Mouse (Mus musculus): ENCODE results near the gene Zc3hc1. TPM values are rescaled to one million over a fixed set of nuclear protein-coding genes. Genes with fewer than 3 reads are reported as not detected.
A peak's percentile ranks its signal among the peaks of the same experiment; 100 is the strongest.
"Not testable (repeated sequence)": the region's sequence is repeated elsewhere in the genome, so short reads cannot be mapped to it uniquely, and the experiment has no call there.

The Zc3hc1 gene
- total RNA-seq (2021) = 10 to 100 TPM; 24.9 to 26.3 TPM

DNA sequence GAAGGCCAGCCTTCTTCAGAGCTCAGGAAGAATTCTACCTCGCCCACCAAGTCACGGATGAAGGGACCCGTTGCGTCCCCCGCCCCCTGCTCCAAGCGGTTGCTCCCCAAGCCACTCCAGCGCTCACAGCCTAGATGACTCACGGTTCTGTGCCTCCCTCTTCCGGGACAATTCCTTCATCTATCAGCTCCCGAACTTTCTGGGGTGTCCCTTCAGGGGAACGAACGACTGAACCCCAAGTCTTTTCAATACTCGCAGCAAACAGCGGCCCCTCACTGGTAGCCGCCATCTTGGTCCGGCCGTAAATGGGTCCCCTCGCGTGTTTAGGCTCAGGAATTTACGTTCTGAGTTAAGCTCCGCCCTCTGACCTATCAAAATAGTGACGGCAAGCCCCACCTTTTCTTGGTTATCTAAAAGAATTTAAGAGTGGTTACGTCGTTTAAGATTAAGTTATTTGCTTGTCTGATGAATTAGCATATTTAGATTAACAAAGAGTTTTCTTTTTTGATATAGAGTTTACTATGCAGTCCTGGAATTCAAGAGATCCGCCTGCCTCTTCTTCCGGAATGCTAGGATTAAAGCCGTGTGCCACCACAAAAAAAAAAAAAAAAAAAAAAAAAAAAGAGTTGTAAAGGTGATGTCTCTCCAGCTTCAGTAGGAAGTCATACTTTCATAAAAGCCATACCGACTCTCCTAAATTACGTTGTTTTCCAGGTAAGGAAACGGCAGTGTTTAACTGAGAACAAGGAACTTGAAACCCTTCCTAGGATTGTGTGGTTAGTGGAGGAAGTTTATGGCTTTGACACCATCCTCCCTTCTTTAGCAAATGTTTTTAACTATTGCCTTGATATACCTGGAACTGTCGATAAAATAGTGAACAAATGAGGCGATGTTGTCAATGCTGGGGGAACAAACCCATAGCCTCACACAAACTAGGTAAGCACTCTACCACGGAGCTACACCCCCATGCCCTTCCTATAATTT is at the start of gene Zc3hc1:
Gene Zc3hc1, minus strand, starts transcription at position 315 of the 984 bp plus-strand sequence.
- DNase-seq (ENCODE audit: low spot score in 2 of 2) = peak; percentile 74 to 76
- intact Hi-C loops (cut with DNase I) = no loop called here

DNA sequence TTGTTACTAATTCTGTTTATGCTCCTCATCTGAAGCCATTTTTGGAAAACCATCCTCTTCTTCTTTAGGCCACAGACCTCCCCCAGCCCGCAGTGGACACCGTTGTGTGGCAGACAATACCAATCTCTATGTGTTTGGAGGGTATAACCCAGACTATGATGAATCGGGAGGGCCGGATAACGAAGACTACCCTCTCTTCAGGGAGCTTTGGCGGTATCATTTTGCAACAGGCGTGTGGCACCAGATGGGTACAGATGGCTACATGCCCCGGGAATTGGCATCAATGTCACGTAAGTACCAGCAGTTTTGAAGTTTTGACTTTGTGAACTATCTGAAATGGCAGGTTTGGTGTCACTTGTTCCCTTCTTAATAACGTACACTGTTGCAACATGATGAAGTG is 48.7 kb upstream of the Zc3hc1 start:
- intact Hi-C loops (cut with DNase I) = no loop called here
- no peak for DNase-seq (ENCODE audit: low spot score in 2 of 2)

DNA sequence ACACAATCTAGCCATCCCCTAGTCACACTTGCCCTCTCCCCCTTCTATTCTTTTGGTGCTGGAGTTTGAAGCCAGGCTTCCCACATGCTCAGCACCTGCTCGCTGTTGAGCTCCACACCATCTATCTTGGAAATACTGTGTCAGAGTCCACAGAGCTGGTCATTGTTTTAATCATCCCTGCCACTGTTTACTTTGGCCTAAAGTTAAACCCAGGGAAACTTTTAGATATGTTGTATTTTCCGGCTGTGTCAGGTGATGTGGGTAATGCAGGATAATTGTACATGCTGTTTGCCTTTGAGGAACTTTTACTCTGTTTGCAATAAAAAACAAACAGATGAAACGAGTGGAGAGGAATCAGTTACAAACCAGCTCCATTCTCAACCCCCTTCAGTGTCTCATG is 46.2 kb upstream of the Zc3hc1 start:
- intact Hi-C loops (cut with DNase I) = no loop called here
- DNase-seq (ENCODE audit: low spot score in 2 of 2) = no peak

DNA sequence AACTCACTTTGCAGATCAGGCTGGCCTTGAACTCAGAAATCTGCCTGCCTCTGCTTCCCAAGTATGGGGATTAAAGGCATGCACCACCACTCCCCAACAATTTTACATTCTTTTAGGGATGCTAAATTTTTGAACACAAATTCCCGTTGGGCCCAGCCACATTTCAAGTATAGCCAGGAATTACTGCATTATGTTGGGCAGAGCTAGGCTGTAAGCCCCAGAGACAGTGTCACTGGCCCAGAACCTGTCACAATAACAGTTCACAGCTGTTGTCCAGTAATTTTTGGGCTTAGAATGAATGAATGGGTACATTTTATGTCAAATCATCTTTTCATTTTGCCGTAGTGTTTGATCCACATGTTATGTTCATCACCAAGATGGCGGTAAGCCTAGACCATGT is 45.6 kb upstream of the Zc3hc1 start:
- intact Hi-C loops (cut with DNase I) = no loop called here
- DNase-seq (ENCODE audit: low spot score in 2 of 2) = no peak

DNA sequence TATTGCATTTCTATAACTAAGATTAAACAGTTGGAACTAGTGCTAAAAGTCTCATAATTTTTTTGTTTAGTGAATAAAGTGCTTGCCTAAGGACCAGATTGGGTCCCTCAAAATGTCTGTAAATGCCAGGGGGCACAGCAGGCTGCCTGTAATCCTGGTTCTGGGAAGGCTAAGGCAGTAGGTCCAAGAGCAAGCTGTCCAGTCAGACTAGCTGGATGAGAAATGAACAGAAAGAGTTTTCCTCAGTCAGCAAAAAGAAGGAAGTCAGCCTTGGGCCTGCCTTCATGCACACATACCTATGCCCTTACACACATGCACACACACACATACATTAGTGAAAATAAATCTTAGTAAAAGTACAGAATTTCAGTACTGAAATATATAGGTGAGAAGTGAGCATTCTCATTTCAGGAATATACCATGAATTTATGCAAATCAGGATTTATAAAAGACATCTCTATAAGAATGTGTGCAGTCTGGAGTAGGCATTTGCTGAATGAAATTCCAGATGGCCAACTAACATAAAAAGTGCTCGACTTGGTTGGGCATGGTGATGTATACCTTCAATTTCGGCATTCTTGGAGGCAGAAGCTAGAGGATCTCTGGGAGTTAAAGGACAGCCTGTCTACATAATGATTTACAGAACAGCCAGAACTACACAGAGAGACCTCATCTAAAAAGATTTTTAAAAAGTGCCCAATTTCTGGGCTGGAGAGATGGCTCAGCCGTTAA is 41.8 kb upstream of the Zc3hc1 start:
- DNase-seq (ENCODE audit: low spot score in 2 of 2) = no peak
- intact Hi-C loops (cut with DNase I) = no loop called here

DNA sequence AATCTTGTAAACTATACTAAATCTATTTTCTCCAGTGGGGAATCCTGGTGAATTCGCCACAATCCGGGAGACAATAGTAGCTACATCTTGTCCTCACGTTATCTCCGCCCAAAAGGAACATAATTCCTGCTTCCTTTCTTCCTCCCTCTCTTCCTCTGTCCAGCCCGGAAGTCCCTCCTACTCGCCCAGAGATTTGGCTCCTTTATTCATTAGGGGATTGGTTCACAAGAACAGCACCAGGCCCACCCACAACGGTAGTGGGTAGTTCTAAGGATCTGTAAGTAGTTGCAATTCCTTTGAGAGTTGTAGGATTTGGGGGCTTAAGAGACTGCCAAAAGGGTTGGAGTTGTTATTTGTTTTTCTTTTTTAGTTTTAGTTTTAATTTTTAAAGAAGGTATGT is 26.0 kb upstream of the Zc3hc1 start:
- DNase-seq (ENCODE audit: low spot score in 2 of 2) = no peak
- intact Hi-C loops (cut with DNase I) = no loop called here

DNA sequence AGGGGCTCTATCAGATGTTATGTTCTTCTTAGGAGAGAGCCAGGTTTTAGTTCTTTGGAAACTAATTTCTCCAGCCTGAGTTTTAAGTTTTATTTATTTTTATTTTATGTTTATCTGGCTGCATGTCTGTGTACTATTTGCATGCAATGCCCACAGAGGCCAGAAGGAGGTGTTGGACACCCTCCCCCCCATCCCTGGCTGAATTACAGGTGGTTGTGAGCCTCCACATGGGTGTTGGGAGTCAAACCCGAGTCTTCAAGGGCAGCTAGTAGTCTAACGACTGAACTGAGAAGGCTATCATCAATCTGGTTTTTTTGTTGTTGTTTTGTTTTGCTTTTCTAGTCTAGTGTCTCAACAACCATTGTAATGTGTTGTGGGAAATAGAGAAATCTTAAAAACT is 25.3 kb upstream of the Zc3hc1 start:
- intact Hi-C loops (cut with DNase I) = no loop called here

DNA sequence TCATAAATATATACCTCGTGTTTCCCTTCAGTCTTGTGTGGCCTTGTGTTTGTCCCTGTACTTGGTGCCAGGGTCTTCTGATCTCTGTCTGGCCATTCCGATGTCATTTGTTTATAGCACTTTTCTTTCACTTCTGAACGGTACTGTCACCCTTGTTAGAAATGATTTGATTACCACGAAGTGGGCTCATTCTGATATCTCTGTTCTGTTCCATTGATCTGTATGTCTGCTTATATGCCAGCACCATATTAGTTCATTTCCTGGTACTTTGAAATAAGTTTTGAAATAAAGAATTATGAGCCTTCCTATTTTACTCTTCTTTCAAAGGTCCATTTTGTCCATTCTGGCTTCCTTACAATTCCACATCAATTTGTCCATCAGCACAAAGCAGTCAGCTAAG is 20.5 kb upstream of the Zc3hc1 start:
- DNase-seq (ENCODE audit: low spot score in 2 of 2) = no peak
- intact Hi-C loops (cut with DNase I) = no loop called here

More for the DNA sequence above, 25.3 kb upstream of the Zc3hc1 start:
- DNase-seq (ENCODE audit: low spot score in 2 of 2) = no peak

DNA sequence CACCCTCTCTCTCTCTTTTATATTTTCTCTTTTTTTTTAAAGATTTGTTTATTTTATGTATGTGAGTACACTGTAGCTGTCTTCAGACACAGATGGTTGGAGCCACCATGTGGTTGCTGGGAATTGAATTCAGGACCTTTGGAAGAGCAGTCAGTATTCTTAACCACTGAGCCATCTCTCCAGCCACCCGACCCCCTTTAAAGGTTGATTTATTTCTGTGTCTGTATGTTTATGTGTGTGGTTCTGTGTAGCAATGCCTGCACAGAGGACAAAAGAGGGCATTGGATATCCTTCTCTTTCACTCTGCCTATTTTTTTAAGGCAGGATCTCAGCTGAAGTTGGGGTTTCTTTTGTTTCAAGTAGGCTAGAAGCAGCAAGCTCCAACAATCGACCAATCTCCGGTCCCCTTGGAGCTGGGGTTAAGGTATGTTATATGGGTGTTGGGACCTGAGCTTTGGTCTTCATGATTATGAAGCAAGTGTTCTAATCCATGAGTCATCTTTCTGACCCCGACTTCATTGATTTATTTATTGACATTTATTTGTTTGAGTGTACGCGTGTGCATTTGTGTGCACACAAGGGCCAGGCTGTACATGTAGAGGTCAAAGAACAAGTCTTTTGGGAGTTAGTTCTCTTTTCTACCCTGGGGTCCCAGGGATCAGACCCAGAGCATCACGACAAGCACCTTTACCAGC is 18.7 kb upstream of the Zc3hc1 start:
- intact Hi-C loops (cut with DNase I) = loop anchor here (10.0 kb wide), 1 partner anchor 485 kb away; the partner anchor contains the start of gene Copg2
- DNase-seq (ENCODE audit: low spot score in 2 of 2) = no peak

DNA sequence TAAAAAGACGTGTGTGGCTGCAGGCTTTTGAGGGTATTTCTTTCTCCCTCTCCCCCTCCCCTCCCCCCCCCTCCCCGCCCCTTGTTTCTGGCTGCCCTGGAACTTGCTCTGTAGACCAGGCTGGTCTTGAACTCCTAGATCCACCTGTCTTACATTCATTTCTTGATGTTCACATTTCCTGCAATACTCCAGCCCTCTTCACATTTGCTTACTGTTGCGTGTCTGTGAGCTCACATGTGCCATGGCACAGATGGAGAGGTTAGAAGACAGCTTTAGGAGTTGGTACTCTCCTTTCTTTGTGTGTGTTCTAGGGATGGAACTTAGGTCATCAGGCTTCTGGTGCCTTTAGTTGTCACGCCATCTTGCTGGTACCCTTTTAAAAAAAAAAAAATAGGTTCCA is 17.4 kb upstream of the Zc3hc1 start:
- intact Hi-C loops (cut with DNase I) = loop anchor here (10.0 kb wide), 1 partner anchor 487 kb away; the partner anchor contains the start of gene Copg2
- DNase-seq (ENCODE audit: low spot score in 2 of 2) = no peak

DNA sequence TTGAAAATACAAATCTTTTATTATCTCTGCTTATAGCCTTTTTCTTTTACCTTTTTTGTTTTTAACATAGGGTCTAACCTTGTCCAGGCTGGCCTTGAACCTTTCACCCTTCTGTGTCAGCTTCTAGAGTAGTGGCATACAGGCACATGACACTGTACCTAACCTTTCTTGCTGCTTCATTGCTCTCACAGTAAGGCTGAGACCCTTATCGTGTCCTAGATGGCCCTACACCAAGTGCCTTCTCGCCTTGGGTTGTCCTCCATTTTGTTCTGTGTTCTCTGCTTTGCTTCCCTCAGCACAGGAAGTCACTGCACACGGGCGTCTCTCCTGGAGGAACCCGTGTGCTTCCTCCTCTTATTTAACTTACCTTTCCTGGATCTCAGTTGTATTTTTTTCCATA is 13.8 kb upstream of the Zc3hc1 start:
- intact Hi-C loops (cut with DNase I) = loop anchor here (5.0 to 10.0 kb wide), 2 partner anchors 490 to 628 kb away; partner anchors contain the start of gene Copg2
- DNase-seq (ENCODE audit: low spot score in 2 of 2) = no peak

DNA sequence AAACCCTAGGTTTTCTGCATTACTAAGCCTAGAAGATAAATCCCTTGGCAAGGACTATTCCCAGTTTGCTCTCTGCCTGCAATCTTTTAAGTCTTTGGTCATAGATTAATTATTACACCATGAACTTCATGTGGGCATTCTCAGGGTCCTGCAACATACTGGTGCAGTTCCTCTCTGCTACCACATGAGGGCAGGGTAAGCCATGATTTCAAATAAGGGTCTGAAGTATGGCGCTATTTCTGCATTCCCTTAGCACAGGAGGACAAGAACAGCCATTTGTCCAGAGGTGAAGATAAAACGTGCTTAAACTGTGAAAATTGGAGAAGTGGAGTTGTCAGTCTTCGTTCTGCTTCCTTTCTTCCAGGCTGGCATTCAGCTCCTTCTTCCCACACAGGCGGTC is 12.6 kb upstream of the Zc3hc1 start:
- peak; percentile 54 to 57 for DNase-seq (ENCODE audit: low spot score in 2 of 2)
- intact Hi-C loops (cut with DNase I) = loop anchor here (2.0 to 10.0 kb wide), 5 partner anchors 57 to 629 kb away; partner anchors contain the start of gene Copg2

DNA sequence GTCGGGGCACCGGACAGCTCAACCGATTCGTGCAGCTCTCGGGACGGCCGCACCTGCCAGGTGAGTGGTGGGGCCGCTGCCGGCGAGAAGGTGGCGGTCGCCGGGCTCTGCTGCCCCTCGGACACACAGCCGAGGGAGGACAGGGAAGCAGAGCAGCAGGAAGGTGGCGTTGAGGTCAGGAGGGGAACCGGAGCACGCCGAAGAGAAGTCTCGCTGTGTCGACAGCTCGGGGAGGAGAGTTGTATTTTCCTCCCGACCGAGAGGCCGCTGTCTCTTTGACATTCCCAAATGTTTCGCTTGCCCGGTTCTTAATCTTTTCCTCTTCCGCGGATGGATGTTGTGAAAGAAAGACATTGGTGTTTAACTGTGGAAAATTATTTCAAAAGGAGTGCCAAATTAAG is 11.3 kb upstream of the Zc3hc1 start:
- intact Hi-C loops (cut with DNase I) = loop anchor here (2.0 to 10.0 kb wide), 5 partner anchors 59 to 630 kb away; partner anchors contain the start of gene Copg2
- DNase-seq (ENCODE audit: low spot score in 2 of 2) = no peak

DNA sequence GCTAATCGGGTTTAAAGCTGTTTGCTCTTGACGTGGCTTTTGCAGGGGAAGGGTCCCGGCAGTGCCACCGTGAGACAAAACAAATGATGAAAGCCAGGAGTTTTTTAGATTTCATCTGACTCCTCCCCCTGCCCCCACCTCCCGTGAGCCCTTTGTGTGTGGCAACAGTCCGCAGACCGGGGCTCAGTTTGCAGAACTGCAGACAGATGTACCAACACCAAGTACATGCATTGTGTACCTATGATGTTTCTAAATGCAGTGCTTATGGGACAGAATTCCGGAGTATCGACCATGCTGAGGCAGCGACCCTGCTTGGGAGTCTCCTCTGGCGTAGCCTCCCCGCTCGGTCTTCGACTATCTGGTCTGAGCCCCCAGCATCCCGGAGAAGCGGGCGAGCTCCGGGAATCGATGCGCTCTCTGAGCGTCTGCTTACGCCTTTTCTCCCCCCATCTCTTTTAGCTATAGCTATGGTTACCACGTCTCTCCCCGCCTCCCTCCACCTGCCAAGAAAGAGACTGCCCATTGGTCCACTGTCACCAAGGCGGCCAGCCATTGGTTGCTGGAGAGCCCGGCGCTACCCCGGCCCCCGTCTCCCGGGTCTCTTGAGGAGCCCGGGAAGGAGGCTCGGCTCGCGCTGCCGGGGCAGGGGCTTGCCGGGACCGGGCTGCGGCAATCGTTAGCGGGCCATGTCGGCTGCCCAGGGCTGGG is 10.6 kb upstream of the Zc3hc1 start, which contains the start of gene Klhdc10:
Gene Klhdc10, plus strand, starts transcription at position 561 of the 708 bp plus-strand sequence.
- intact Hi-C loops (cut with DNase I) = loop anchor here (2.0 to 10.0 kb wide), 5 partner anchors 59 to 631 kb away; partner anchors contain the start of gene Copg2

DNA sequence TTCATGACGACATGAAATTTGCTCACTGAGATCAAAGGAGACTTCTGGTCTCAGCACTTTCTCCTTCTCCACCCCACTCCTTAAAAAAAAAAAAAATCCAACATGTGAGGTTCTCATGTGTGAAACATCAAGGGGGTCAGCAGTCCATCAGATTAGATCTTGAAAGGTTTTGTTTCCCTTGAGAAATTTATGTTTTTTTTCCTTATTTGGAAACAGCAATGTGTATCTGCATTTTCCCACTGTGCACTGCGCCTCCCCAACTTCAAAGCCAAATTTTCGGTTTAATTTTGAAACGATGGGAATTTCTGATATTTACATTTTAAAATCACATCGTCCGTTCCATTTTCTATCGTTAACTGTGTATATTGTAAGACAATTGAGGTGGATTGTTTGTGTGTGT is 9.9 kb upstream of the Zc3hc1 start:
- DNase-seq (ENCODE audit: low spot score in 2 of 2) = no peak
- intact Hi-C loops (cut with DNase I) = loop anchor here (5.0 to 10.0 kb wide), 2 partner anchors 494 to 632 kb away; partner anchors contain the start of gene Copg2

More for the DNA sequence above, 10.6 kb upstream of the Zc3hc1 start, which contains the start of gene Klhdc10:
- DNase-seq (ENCODE audit: low spot score in 2 of 2) = peak; percentile 100

DNA sequence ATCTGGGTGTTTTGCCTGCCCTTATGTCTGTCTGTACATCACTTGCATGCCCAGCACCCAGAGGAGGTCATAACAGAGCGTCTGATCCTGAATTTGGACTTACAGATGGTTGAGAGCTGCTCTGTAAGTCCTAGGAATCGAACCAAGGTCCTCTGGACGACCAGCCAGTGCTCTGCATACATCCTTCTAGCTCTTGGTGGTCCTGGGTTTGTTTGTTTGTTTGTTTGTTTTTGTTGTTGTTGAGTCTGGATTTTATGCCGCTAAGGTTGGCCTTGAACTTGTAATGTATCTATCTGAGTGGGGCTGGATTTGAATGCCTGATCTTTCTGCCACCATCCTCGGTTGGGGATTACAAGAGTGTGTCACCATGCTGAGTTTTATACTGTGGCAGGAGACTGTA is 9.3 kb upstream of the Zc3hc1 start:
- DNase-seq (ENCODE audit: low spot score in 2 of 2) = no peak

DNA sequence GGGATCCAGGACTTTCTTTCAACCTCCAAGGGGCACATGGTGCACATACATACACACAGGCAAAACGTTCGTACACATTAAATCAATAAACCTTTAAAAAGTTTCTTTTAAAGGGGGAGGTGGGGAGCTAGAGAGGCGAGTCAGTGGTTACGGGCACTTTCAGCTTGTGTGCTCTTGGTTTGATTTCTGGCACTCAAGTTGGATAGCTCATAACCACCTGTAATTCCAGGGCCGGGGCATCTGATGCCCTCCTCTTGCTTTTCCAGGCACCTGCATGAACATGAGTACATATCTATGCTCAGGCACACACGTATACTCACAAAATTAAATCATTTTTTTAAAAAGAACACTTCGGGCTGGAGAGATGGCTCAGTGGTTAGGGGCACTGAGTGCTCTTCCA is 1.2 kb upstream of the Zc3hc1 start:
- DNase-seq (ENCODE audit: low spot score in 2 of 2) = no peak
- intact Hi-C loops (cut with DNase I) = no loop called here

More for the DNA sequence above, 9.3 kb upstream of the Zc3hc1 start:
- intact Hi-C loops (cut with DNase I) = loop anchor here (5.0 to 10.0 kb wide), 2 partner anchors 495 to 632 kb away; partner anchors contain the start of gene Copg2

DNA sequence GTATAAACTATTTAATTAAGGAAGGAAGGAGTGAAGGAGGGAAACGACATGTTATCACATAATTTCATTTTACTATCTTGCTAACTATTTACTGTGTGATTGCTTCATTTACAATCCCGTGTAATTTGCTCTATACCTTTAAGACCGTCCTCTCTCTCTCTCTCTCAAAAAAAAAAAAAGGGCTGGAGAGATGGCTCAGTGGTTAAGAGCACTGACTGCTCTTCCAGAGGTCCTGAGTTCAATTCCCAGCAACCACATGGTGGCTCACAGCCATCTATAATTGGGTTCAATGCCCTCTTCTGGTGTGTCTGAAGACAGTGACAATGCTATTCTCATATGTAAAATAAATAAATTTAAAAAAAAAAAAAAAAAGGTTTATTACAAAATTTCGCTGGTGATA is 557 bp downstream of the Zc3hc1 start:
- DNase-seq (ENCODE audit: low spot score in 2 of 2); intact Hi-C loops (cut with DNase I): not testable (repeated sequence)

DNA sequence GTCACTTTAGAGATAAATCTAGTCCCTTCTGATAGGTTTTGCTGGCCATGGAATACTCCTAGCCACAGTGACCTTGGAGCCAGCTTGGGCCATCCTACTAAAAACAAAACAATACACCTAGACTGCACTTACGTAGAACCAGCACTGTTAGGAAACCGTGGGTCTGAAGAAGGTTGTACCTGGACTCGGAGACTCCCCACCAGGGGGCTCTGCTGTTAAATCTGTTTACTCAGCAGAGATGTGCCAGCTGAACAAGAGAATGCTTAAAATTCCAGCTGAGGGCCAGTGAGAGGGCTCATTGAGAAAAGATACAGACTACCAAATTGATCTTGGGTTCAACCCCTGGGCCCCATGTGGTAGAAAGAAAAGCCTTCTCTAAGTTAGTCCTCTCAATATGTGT is 9.7 kb downstream of the Zc3hc1 start:
- DNase-seq (ENCODE audit: low spot score in 2 of 2) = no peak

More for the DNA sequence above, 9.7 kb downstream of the Zc3hc1 start:
- intact Hi-C loops (cut with DNase I) = no loop called here

Data from left cerebral cortex, postnatal 36 days (tissue).